Mouse (Mus musculus) midbrain, embryonic 16.5 days (tissue): ENCODE measurements around the gene Trappc6a. TPM values are rescaled to one million over a fixed set of nuclear protein-coding genes. Genes with fewer than 3 reads are reported as not detected.

ENCODE experiments used
- ATAC-seq: fragments of 200-750 bp; cut with Nextera tagmentation; 2 replicates; pipeline ENCODE4 v1.8.0; 2017; ENCODE audit warnings: moderate TSS enrichment
- H3K27ac ChIP-seq: fragments of 300-500 bp; sonication (generic); 2 replicates; pipeline ENCODE4 v1.5.1; 2014; ENCODE audit warnings: mild to moderate bottlenecking, low read length, mixed read lengths
- H3K27me3 ChIP-seq: fragments of 300-500 bp; sonication (generic); 2 replicates; pipeline ENCODE4 v1.6.1; 2014; ENCODE audit warnings: low read depth, low read length, mixed read lengths; ENCODE audit not compliant: control insufficient read depth, insufficient read depth
- H3K36me3 ChIP-seq: fragments of 300-500 bp; sonication (generic); 2 replicates; pipeline ENCODE4 v1.6.1; 2014; ENCODE audit warnings: mild to moderate bottlenecking, low read length, moderate library complexity, mixed read lengths; ENCODE audit not compliant: control insufficient read depth, insufficient read depth
- H3K4me1 ChIP-seq: fragments of 300-500 bp; sonication (generic); 2 replicates; pipeline ENCODE4 v1.6.1; 2014; ENCODE audit warnings: mild to moderate bottlenecking, low read length, mixed read lengths; ENCODE audit not compliant: control insufficient read depth, insufficient read depth
- H3K4me2 ChIP-seq: fragments of 300-500 bp; sonication (generic); 2 replicates; pipeline ENCODE4 v1.6.1; 2014; ENCODE audit warnings: mild to moderate bottlenecking, low read length, mixed read lengths
- H3K4me3 ChIP-seq: fragments of 300-500 bp; sonication (generic); 2 replicates; pipeline ENCODE4 v1.5.1; 2014; ENCODE audit warnings: low read depth, mild to moderate bottlenecking, low read length, moderate library complexity, mixed read lengths
- H3K9ac ChIP-seq: fragments of 300-500 bp; sonication (generic); 2 replicates; pipeline ENCODE4 v1.6.1; 2014; ENCODE audit warnings: low read depth, low read length, mixed read lengths
- H3K9me3 ChIP-seq: fragments of 300-500 bp; sonication (generic); replicated peaks from 2 replicates; pipeline ENCODE4 v1.6.1; 2014; ENCODE audit warnings: mild to moderate bottlenecking, low read length, mixed read lengths; ENCODE audit not compliant: control insufficient read depth, poor library complexity, severe bottlenecking
- WGBS: fragments of 180-500 bp; shearing (Covaris S2); extraction: QIAGEN DNeasy Blood & Tissue Kit; methylation state at CpG from one replicate; pipeline ENCODE4 v1.1.7; 2014; 5-methylcytosine and 5-hydroxymethylcytosine counted together
- polyA plus RNA-seq: library from polyadenylated mRNA; unstranded; fragments of >200 nt; fragmentation: Nextera tagmentation; extraction: Ambion mirVana; gene quantifications from 2 replicates; pipeline ENCODE4 v1.2.1, GENCODE M21; 2015

Trappc6a gene
- 30.5 and 31.9 TPM in 2 replicates for polyA plus RNA-seq

- WGBS, result 0% methylated on average over 56 of the region's 56 CpGs
These were observed at the start of gene Trappc6a, which contains the start of gene Bloc1s3 for GRCm38 (mm10) chr7:19508150-19508923. Trappc6a (plus strand) TSS chr7:19508395. Bloc1s3 (minus strand) TSS chr7:19508367.

GRCm38 (mm10) chr7:19458591-19459111, 49.5 kb upstream of the Trappc6a start, which contains the start of gene Mark4:
Mark4 (minus strand) TSS chr7:19458821.
- WGBS, result 1% methylated on average over 32 of the region's 42 CpGs
- peak within 1 kb of the TSS; percentile 85 for H3K9ac ChIP-seq
- peak; percentile 82 for ATAC-seq
- no peaks in the 10 kb centered on the region for H3K27me3 ChIP-seq
- H3K27ac ChIP-seq, result peak within 1 kb of the TSS; percentile 82
- H3K4me2 ChIP-seq, result peak within 1 kb of the TSS; percentile 71
- no peaks in the 10 kb centered on the region for H3K9me3 ChIP-seq
- peak within 1 kb of the TSS; percentile 97 for H3K4me3 ChIP-seq
- H3K36me3 ChIP-seq, result no peaks in the 10 kb centered on the region
- H3K4me1 ChIP-seq, result peaks cover 22% of the 10 kb centered on the region

More at GRCm38 (mm10) chr7:19508150-19508923, at the start of gene Trappc6a, which contains the start of gene Bloc1s3:
- peak within 1 kb of the TSS; percentile 87 for H3K4me2 ChIP-seq
- peak within 1 kb of the TSS; percentile 76 for H3K27ac ChIP-seq
- H3K4me3 ChIP-seq, result peak within 1 kb of the TSS; percentile 60
- no peaks in the 10 kb centered on the region for H3K27me3 ChIP-seq
- H3K9me3 ChIP-seq, result no peaks in the 10 kb centered on the region
- no peaks in the 10 kb centered on the region for H3K36me3 ChIP-seq
- H3K9ac ChIP-seq, result peak within 1 kb of the TSS; percentile 80
- ATAC-seq, result peak; percentile 95
- H3K4me1 ChIP-seq, result peaks cover 17% of the 10 kb centered on the region

GRCm38 (mm10) chr7:19459144-19459870, 48.9 kb upstream of the Trappc6a start:
- no peaks in the 10 kb centered on the region for H3K9me3 ChIP-seq
- WGBS, result 17% methylated on average over 6 of the region's 6 CpGs
- H3K4me3 ChIP-seq, result peak overlapping the region; percentile 97
- H3K27me3 ChIP-seq, result no peaks in the 10 kb centered on the region; the same call in 1 of the 2 replicates
- no peaks in the 10 kb centered on the region for H3K36me3 ChIP-seq
- peak overlapping the region; percentile 71 for H3K4me2 ChIP-seq
- no peak for ATAC-seq
- peak overlapping the region; percentile 85 for H3K9ac ChIP-seq
- peaks cover 22% of the 10 kb centered on the region for H3K4me1 ChIP-seq
- peak overlapping the region; percentile 82 for H3K27ac ChIP-seq

GRCm38 (mm10) chr7:19460500-19460899, 47.7 kb upstream of the Trappc6a start:
- H3K9me3 ChIP-seq, result no peaks in the 10 kb centered on the region
- no peaks in the 10 kb centered on the region for H3K36me3 ChIP-seq
- H3K9ac ChIP-seq, result no peak overlapping the region
- peaks cover 22% of the 10 kb centered on the region for H3K4me1 ChIP-seq
- peaks cover 3% of the 10 kb centered on the region; the same call in 1 of the 2 replicates for H3K27me3 ChIP-seq
- 71% methylated on average over 1 of the region's 1 CpGs for WGBS
- H3K27ac ChIP-seq, result no peak overlapping the region
- no peak for ATAC-seq
- H3K4me3 ChIP-seq, result no peak overlapping the region
- no peak overlapping the region for H3K4me2 ChIP-seq

GRCm38 (mm10) chr7:19461488-19461887, 46.7 kb upstream of the Trappc6a start:
- ATAC-seq, result no peak
- Histone ChIP-seq H3K36me3 (no peaks in the 10 kb centered on the region), H3K27ac (no peak overlapping the region), H3K4me3 (no peak overlapping the region), H3K27me3 (peaks cover 8% of the 10 kb centered on the region), H3K4me1 (peaks cover 17% of the 10 kb centered on the region), H3K9me3 (no peaks in the 10 kb centered on the region), H3K4me2 (no peak overlapping the region), H3K9ac (no peak overlapping the region)
- WGBS, result 17% methylated on average over 6 of the region's 6 CpGs

GRCm38 (mm10) chr7:19462443-19462842, 45.8 kb upstream of the Trappc6a start:
- Histone ChIP-seq H3K36me3 (no peaks in the 10 kb centered on the region), H3K27ac (no peak overlapping the region), H3K9me3 (no peaks in the 10 kb centered on the region), H3K9ac (no peak overlapping the region), H3K4me2 (no peak overlapping the region), H3K27me3 (peaks cover 13% of the 10 kb centered on the region), H3K4me1 (peaks cover 7% of the 10 kb centered on the region), H3K4me3 (no peak overlapping the region)
- ATAC-seq, result no peak
- WGBS, result 64% methylated on average over 4 of the region's 4 CpGs

- no peaks in the 10 kb centered on the region for H3K9me3 ChIP-seq
- no peak within 1 kb of the TSS for H3K9ac ChIP-seq
- peaks cover 5% of the 10 kb centered on the region for H3K4me1 ChIP-seq
- H3K27ac ChIP-seq, result no peak within 1 kb of the TSS
- no peak for ATAC-seq
- H3K4me3 ChIP-seq, result no peak within 1 kb of the TSS
- H3K27me3 ChIP-seq, result peaks cover 13% of the 10 kb centered on the region
- 22% methylated on average over 6 of the region's 6 CpGs for WGBS
- H3K36me3 ChIP-seq, result no peaks in the 10 kb centered on the region
- no peak within 1 kb of the TSS for H3K4me2 ChIP-seq
These were observed 45.3 kb upstream of the Trappc6a start, which contains the start of gene Exoc3l2 for GRCm38 (mm10) chr7:19462884-19463381. Exoc3l2 (plus strand) TSS chr7:19463331.

GRCm38 (mm10) chr7:19464367-19465307, 43.6 kb upstream of the Trappc6a start:
- no peak for ATAC-seq
- H3K36me3 ChIP-seq, result no peaks in the 10 kb centered on the region
- H3K9ac ChIP-seq, result peak overlapping the region; percentile 45; the same call in 1 of the 2 replicates
- H3K4me3 ChIP-seq, result no peak overlapping the region
- H3K27ac ChIP-seq, result no peak overlapping the region
- peaks cover 21% of the 10 kb centered on the region for H3K27me3 ChIP-seq
- no peaks in the 10 kb centered on the region for H3K9me3 ChIP-seq
- WGBS, result 6% methylated on average over 22 of the region's 22 CpGs
- no peak overlapping the region for H3K4me2 ChIP-seq
- H3K4me1 ChIP-seq, result peaks cover 1% of the 10 kb centered on the region
